Mouse (Mus musculus): Measurements from ENCODE around the gene Il12rb2. TPM values are rescaled to one million over a fixed set of nuclear protein-coding genes. Genes with fewer than 3 reads are reported as not detected.

Gene Il12rb2
- not detected in 2 replicates for polyA plus RNA-seq (2012)

GRCm38 (mm10) chr6:67375982-67376391 is at the start of gene Il12rb2:
Gene Il12rb2 (minus strand): TSS chr6:67376188.
- Histone ChIP-seq H3K9me3 (ENCODE audit: control insufficient read depth, low read length) (no peaks in the 10 kb centered on the region), H3K27me3 (ENCODE audit: control insufficient read depth) (peaks cover 10% of the 10 kb centered on the region), H3K36me3 (ENCODE audit: control insufficient read depth) (no peaks in the 10 kb centered on the region), H3K4me3 (replicated peaks) (no peak within 1 kb of the TSS), H3K4me1 (ENCODE audit: control insufficient read depth) (no peaks in the 10 kb centered on the region; the same call in 1 of the 2 replicates)
- no peak for TF ChIP-seq TAL1 (IDR thresholded peaks at IDR 0.05; ENCODE audit: low read length)
- no peak for TF ChIP-seq GATA1 (IDR thresholded peaks at IDR 0.05; ENCODE audit: low read length)

- Histone ChIP-seq H3K4me3 (replicated peaks) (no peak overlapping the region), H3K27me3 (ENCODE audit: control insufficient read depth) (no peaks in the 10 kb centered on the region), H3K4me1 (ENCODE audit: control insufficient read depth) (no peaks in the 10 kb centered on the region), H3K36me3 (ENCODE audit: control insufficient read depth) (no peaks in the 10 kb centered on the region), H3K9me3 (ENCODE audit: control insufficient read depth, low read length) (no peaks in the 10 kb centered on the region)
- TF ChIP-seq GATA1 (IDR thresholded peaks at IDR 0.05; ENCODE audit: low read length) (no peak), TAL1 (IDR thresholded peaks at IDR 0.05; ENCODE audit: low read length) (no peak)
These were observed 45.8 kb upstream of the Il12rb2 start for GRCm38 (mm10) chr6:67421761-67422160.

GRCm38 (mm10) chr6:67416557-67416956 is 40.6 kb upstream of the Il12rb2 start:
- no peaks in the 10 kb centered on the region for H3K9me3 ChIP-seq (ENCODE audit: control insufficient read depth, low read length)
- H3K4me1 ChIP-seq (ENCODE audit: control insufficient read depth) = no peaks in the 10 kb centered on the region
- H3K36me3 ChIP-seq (ENCODE audit: control insufficient read depth) = no peaks in the 10 kb centered on the region
- no peak for TF ChIP-seq TAL1 (IDR thresholded peaks at IDR 0.05; ENCODE audit: low read length)
- no peak for TF ChIP-seq GATA1 (IDR thresholded peaks at IDR 0.05; ENCODE audit: low read length)
- no peak overlapping the region for H3K4me3 ChIP-seq (replicated peaks)
- no peaks in the 10 kb centered on the region for H3K27me3 ChIP-seq (ENCODE audit: control insufficient read depth)

- no peaks in the 10 kb centered on the region for H3K9me3 ChIP-seq (ENCODE audit: control insufficient read depth, low read length)
- H3K4me3 ChIP-seq (replicated peaks) = no peak overlapping the region
- H3K27me3 ChIP-seq (ENCODE audit: control insufficient read depth) = no peaks in the 10 kb centered on the region
- H3K36me3 ChIP-seq (ENCODE audit: control insufficient read depth) = no peaks in the 10 kb centered on the region
- H3K4me1 ChIP-seq (ENCODE audit: control insufficient read depth) = no peaks in the 10 kb centered on the region
- TF ChIP-seq TAL1 (IDR thresholded peaks at IDR 0.05; ENCODE audit: low read length) (no peak), GATA1 (IDR thresholded peaks at IDR 0.05; ENCODE audit: low read length) (no peak)
These were observed 39.3 kb upstream of the Il12rb2 start for GRCm38 (mm10) chr6:67415276-67415675.

- H3K27me3 ChIP-seq (ENCODE audit: control insufficient read depth) = no peaks in the 10 kb centered on the region
- H3K36me3 ChIP-seq (ENCODE audit: control insufficient read depth) = no peaks in the 10 kb centered on the region
- H3K4me1 ChIP-seq (ENCODE audit: control insufficient read depth) = no peaks in the 10 kb centered on the region
- no peaks in the 10 kb centered on the region for H3K9me3 ChIP-seq (ENCODE audit: control insufficient read depth, low read length)
- H3K4me3 ChIP-seq (replicated peaks) = no peak overlapping the region
- TF ChIP-seq GATA1 (IDR thresholded peaks at IDR 0.05; ENCODE audit: low read length) = no peak
- no peak for TF ChIP-seq TAL1 (IDR thresholded peaks at IDR 0.05; ENCODE audit: low read length)
These were observed 37.4 kb upstream of the Il12rb2 start for GRCm38 (mm10) chr6:67413378-67413777.

- Histone ChIP-seq H3K27me3 (ENCODE audit: control insufficient read depth) (no peaks in the 10 kb centered on the region), H3K9me3 (ENCODE audit: control insufficient read depth, low read length) (no peaks in the 10 kb centered on the region), H3K36me3 (ENCODE audit: control insufficient read depth) (no peaks in the 10 kb centered on the region), H3K4me1 (ENCODE audit: control insufficient read depth) (no peaks in the 10 kb centered on the region), H3K4me3 (replicated peaks) (no peak overlapping the region)
- TF ChIP-seq TAL1 (IDR thresholded peaks at IDR 0.05; ENCODE audit: low read length) (no peak), GATA1 (IDR thresholded peaks at IDR 0.05; ENCODE audit: low read length) (no peak)
These were observed 29.3 kb upstream of the Il12rb2 start for GRCm38 (mm10) chr6:67405281-67405682.

- no peaks in the 10 kb centered on the region for H3K9me3 ChIP-seq (ENCODE audit: control insufficient read depth, low read length)
- H3K36me3 ChIP-seq (ENCODE audit: control insufficient read depth) = no peaks in the 10 kb centered on the region
- H3K4me1 ChIP-seq (ENCODE audit: control insufficient read depth) = no peaks in the 10 kb centered on the region
- no peaks in the 10 kb centered on the region for H3K27me3 ChIP-seq (ENCODE audit: control insufficient read depth)
- no peak for TF ChIP-seq GATA1 (IDR thresholded peaks at IDR 0.05; ENCODE audit: low read length)
- TF ChIP-seq TAL1 (IDR thresholded peaks at IDR 0.05; ENCODE audit: low read length) = no peak
- no peak overlapping the region for H3K4me3 ChIP-seq (replicated peaks)
These were observed 23.6 kb upstream of the Il12rb2 start for GRCm38 (mm10) chr6:67399551-67399950.

GRCm38 (mm10) chr6:67365785-67366184 is 10.2 kb downstream of the Il12rb2 start:
- TF ChIP-seq GATA1 (IDR thresholded peaks at IDR 0.05; ENCODE audit: low read length) (no peak), TAL1 (IDR thresholded peaks at IDR 0.05; ENCODE audit: low read length) (no peak)
- H3K9me3 ChIP-seq (ENCODE audit: control insufficient read depth, low read length) = no peaks in the 10 kb centered on the region
- no peaks in the 10 kb centered on the region for H3K36me3 ChIP-seq (ENCODE audit: control insufficient read depth)
- H3K27me3 ChIP-seq (ENCODE audit: control insufficient read depth) = no peaks in the 10 kb centered on the region
- no peak overlapping the region for H3K4me3 ChIP-seq (replicated peaks)
- H3K4me1 ChIP-seq (ENCODE audit: control insufficient read depth) = no peaks in the 10 kb centered on the region

- no peak overlapping the region for H3K4me3 ChIP-seq (replicated peaks)
- H3K9me3 ChIP-seq (ENCODE audit: control insufficient read depth, low read length) = no peaks in the 10 kb centered on the region
- no peak for TF ChIP-seq TAL1 (IDR thresholded peaks at IDR 0.05; ENCODE audit: low read length)
- TF ChIP-seq GATA1 (IDR thresholded peaks at IDR 0.05; ENCODE audit: low read length) = no peak
- no peaks in the 10 kb centered on the region for H3K36me3 ChIP-seq (ENCODE audit: control insufficient read depth)
- no peaks in the 10 kb centered on the region for H3K4me1 ChIP-seq (ENCODE audit: control insufficient read depth)
- H3K27me3 ChIP-seq (ENCODE audit: control insufficient read depth) = no peaks in the 10 kb centered on the region
These were observed 27.9 kb downstream of the Il12rb2 start for GRCm38 (mm10) chr6:67348065-67348464.

GRCm38 (mm10) chr6:67339494-67339893 is 36.5 kb downstream of the Il12rb2 start:
- peaks cover 10% of the 10 kb centered on the region for H3K4me1 ChIP-seq (ENCODE audit: control insufficient read depth)
- H3K36me3 ChIP-seq (ENCODE audit: control insufficient read depth) = no peaks in the 10 kb centered on the region
- no peak for TF ChIP-seq GATA1 (IDR thresholded peaks at IDR 0.05; ENCODE audit: low read length)
- TF ChIP-seq TAL1 (IDR thresholded peaks at IDR 0.05; ENCODE audit: low read length) = no peak
- H3K27me3 ChIP-seq (ENCODE audit: control insufficient read depth) = no peaks in the 10 kb centered on the region
- H3K9me3 ChIP-seq (ENCODE audit: control insufficient read depth, low read length) = no peaks in the 10 kb centered on the region
- H3K4me3 ChIP-seq (replicated peaks) = no peak overlapping the region
